Mouse (Mus musculus): ENCODE data around the gene Gm11639. TPM values are rescaled to one million over a fixed set of nuclear protein-coding genes. Genes with fewer than 3 reads are reported as not detected.
A peak's percentile ranks its signal among the peaks of the same experiment; 100 is the strongest.

Gm11639 gene
- polyA plus RNA-seq, 1 experiment = 0.02 TPM

DNA sequence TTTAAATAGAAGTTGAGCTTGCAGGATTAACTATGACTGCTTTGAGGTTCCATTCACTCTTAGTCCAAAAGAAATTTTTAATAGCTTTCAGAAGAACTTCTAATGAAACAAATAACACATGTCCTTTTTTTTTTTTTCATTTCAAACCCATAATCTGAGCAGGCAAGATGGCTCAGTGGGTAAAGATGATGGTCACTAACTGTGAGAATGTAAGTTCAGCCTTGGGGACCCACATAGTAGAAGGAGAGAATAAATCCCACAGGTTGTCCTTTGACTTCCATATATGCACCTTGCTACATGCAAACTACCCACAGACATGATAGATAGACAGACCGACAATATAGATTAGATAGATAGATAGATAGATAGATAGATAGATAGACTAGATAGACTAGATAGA, 282.4 kb downstream of the Gm11639 start:
- WGBS = 92% methylated on average over 1 of the region's 1 CpGs
- no peak for DNase-seq
- no peaks in the 10 kb centered on the region for H3K27me3 ChIP-seq (ENCODE audit: control insufficient read depth, insufficient read depth, low read length)
- TF ChIP-seq CTCF (IDR thresholded peaks at IDR 0.05; ENCODE audit: borderline replicate concordance, insufficient read depth, low read depth, low read length) (no peak), POLR2A (IDR thresholded peaks at IDR 0.05; ENCODE audit: borderline replicate concordance, insufficient read depth, low read length) (no peak)
- H3K27ac ChIP-seq (ENCODE audit: insufficient read depth, low read length) = no peak overlapping the region
- H3K4me3 ChIP-seq (replicated peaks; ENCODE audit: insufficient read depth, low read depth, low read length) = no peak overlapping the region
- H3K4me1 ChIP-seq (ENCODE audit: control insufficient read depth, insufficient read depth, low read length) = no peaks in the 10 kb centered on the region

DNA sequence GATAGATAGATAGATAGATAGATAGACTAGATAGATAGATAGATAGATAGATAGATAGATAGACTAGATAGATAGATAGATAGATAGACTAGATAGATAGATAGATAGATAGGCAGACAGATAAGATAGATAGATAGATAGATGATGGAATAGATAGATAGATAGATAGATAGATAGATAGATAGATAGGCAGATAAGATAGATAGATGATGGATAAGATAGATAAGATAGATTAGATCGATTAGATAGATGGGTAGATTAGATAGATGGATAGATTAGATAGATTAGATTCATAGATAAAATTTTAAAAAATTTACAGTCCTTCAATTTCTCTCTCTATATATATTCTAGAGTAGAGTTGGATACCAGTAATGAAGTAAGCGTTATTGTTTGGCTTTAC, 282.9 kb downstream of the Gm11639 start:
- no peak for DNase-seq
- Histone ChIP-seq H3K4me1 (ENCODE audit: control insufficient read depth, insufficient read depth, low read length) (no peaks in the 10 kb centered on the region), H3K27ac (ENCODE audit: insufficient read depth, low read length) (no peak overlapping the region), H3K27me3 (ENCODE audit: control insufficient read depth, insufficient read depth, low read length) (no peaks in the 10 kb centered on the region), H3K4me3 (replicated peaks; ENCODE audit: insufficient read depth, low read depth, low read length) (no peak overlapping the region)
- WGBS = 94% methylated on average over 2 of the region's 2 CpGs
- no peak for TF ChIP-seq POLR2A (IDR thresholded peaks at IDR 0.05; ENCODE audit: borderline replicate concordance, insufficient read depth, low read length)
- no peak for TF ChIP-seq CTCF (IDR thresholded peaks at IDR 0.05; ENCODE audit: borderline replicate concordance, insufficient read depth, low read depth, low read length)

DNA sequence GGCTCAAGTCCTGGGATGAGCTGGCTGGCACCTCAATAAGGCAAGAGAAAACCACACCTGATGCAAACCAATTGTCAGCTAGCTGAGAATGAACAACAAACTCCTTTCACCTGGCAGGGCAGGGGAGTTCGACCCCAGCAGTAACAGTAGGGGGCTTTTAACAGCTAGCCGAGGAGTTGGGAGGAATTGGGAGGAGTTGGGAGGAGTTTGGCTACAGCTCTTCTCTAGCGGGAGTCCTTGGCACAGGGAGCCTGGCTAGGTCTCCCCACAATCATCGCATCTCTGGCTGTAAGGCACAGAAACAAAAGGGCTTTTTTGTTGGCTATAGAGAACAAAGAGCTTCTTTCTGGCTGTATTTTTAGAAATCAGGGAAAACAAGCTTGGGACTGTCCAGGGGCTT, 285.8 kb downstream of the Gm11639 start:
- WGBS = 3% methylated on average over 4 of the region's 4 CpGs

DNA sequence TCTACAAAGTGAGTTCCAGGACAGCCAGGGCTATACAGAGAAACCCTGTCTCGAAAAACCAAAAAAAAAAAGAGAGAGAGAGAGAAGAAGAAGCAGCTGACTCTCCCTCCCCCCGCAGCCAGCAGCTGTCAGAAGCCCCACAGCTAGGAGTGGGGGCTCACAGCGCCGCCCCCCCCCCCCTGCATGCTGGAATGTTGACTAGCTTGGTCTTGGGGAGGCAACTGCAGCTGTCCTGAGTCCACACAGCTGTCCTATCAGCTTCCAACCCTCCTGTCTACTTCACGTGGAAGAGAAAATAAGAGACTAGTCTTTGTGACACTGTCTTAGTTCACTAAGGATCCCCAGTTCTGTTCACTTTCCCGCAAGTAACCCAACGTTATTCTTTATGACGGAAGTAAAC, 287.0 kb downstream of the Gm11639 start:
- H3K4me1 ChIP-seq (ENCODE audit: control insufficient read depth, insufficient read depth, low read length) = no peaks in the 10 kb centered on the region
- H3K27ac ChIP-seq (ENCODE audit: insufficient read depth, low read length) = no peak overlapping the region
- no peaks in the 10 kb centered on the region for H3K27me3 ChIP-seq (ENCODE audit: control insufficient read depth, insufficient read depth, low read length)
- H3K4me3 ChIP-seq (replicated peaks; ENCODE audit: insufficient read depth, low read depth, low read length) = no peak overlapping the region
- WGBS = 50% methylated on average over 8 of the region's 8 CpGs
- no peak for DNase-seq
- TF ChIP-seq CTCF (IDR thresholded peaks at IDR 0.05; ENCODE audit: borderline replicate concordance, insufficient read depth, low read depth, low read length) (no peak), POLR2A (IDR thresholded peaks at IDR 0.05; ENCODE audit: borderline replicate concordance, insufficient read depth, low read length) (no peak)

More for the DNA sequence above, 285.8 kb downstream of the Gm11639 start:
- Histone ChIP-seq H3K4me1 (ENCODE audit: control insufficient read depth, insufficient read depth, low read length) (no peaks in the 10 kb centered on the region), H3K27me3 (ENCODE audit: control insufficient read depth, insufficient read depth, low read length) (no peaks in the 10 kb centered on the region), H3K4me3 (replicated peaks; ENCODE audit: insufficient read depth, low read depth, low read length) (no peak overlapping the region), H3K27ac (ENCODE audit: insufficient read depth, low read length) (no peak overlapping the region)
- DNase-seq = peak in 1 of 2 experiments; percentile 4
- no peak for TF ChIP-seq POLR2A (IDR thresholded peaks at IDR 0.05; ENCODE audit: borderline replicate concordance, insufficient read depth, low read length)
- TF ChIP-seq CTCF (IDR thresholded peaks at IDR 0.05; ENCODE audit: borderline replicate concordance, insufficient read depth, low read depth, low read length) = no peak

DNA sequence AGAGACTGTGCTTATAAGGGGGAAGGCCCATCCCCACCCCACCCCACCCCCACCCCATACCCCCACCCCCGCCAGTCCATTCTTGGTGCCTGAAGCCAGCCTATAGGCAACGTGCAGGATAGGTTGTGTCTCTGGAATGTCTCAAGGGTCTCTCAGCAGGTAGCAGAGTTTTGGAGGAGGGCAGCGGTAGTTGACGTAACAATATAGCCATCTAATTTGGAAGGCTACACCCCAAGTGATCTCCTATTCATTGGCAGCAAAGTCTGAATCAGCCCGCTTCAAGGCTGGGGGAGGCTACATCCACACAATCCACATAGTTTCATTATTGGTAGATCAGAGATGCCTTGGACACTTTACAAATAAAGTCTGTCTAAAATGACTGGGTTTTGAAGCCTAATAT, 292.5 kb downstream of the Gm11639 start:
- H3K27me3 ChIP-seq (ENCODE audit: control insufficient read depth, insufficient read depth, low read length) = no peaks in the 10 kb centered on the region
- H3K4me1 ChIP-seq (ENCODE audit: control insufficient read depth, insufficient read depth, low read length) = no peaks in the 10 kb centered on the region
- H3K27ac ChIP-seq (ENCODE audit: insufficient read depth, low read length) = no peak overlapping the region
- no peak overlapping the region for H3K4me3 ChIP-seq (replicated peaks; ENCODE audit: insufficient read depth, low read depth, low read length)
- no peak for DNase-seq
- WGBS = 46% methylated on average over 5 of the region's 5 CpGs
- TF ChIP-seq CTCF (IDR thresholded peaks at IDR 0.05; ENCODE audit: borderline replicate concordance, insufficient read depth, low read depth, low read length) = no peak
- no peak for TF ChIP-seq POLR2A (IDR thresholded peaks at IDR 0.05; ENCODE audit: borderline replicate concordance, insufficient read depth, low read length)

DNA sequence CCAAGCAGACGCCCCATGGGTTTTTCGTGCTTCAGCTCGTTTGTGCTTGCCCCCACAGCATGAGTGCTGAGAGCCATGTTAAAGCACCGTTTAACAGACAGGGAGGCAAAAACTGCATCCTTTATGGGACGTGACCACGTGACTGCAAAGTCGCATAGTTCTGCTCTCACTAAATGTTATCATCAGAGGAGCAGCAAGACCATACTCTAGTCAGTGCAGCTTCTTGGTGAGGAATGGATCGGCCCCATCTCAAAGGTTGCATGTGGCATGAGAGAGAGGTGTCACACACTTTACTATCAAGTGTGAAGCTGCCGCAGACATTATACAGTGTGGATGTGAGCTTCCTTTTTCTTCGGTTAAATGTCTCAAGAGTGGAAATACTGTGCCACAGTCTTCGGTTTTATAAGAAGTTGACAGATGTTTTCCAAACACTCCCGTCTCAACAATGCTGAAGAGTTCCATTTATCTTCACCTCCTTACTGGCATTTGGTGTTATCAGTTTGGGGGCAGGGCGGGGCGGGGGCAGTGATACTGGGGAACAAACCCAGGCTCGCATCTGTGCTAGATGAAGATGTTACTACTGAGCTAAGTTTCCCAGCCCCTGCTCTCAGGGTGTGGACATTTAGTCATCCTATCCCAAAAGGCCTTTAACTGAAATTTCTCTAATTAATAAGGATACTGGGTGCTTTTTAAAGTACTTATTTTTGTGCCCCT, 296.0 kb downstream of the Gm11639 start:
- no peak for TF ChIP-seq POLR2A (IDR thresholded peaks at IDR 0.05; ENCODE audit: borderline replicate concordance, insufficient read depth, low read length)
- TF ChIP-seq CTCF (IDR thresholded peaks at IDR 0.05; ENCODE audit: borderline replicate concordance, insufficient read depth, low read depth, low read length) = no peak
- Histone ChIP-seq H3K27ac (ENCODE audit: insufficient read depth, low read length) (no peak overlapping the region), H3K4me1 (ENCODE audit: control insufficient read depth, insufficient read depth, low read length) (no peaks in the 10 kb centered on the region), H3K27me3 (ENCODE audit: control insufficient read depth, insufficient read depth, low read length) (no peaks in the 10 kb centered on the region), H3K4me3 (replicated peaks; ENCODE audit: insufficient read depth, low read depth, low read length) (no peak overlapping the region)
- no peak for DNase-seq
- 74% methylated on average over 15 of the region's 15 CpGs for WGBS

DNA sequence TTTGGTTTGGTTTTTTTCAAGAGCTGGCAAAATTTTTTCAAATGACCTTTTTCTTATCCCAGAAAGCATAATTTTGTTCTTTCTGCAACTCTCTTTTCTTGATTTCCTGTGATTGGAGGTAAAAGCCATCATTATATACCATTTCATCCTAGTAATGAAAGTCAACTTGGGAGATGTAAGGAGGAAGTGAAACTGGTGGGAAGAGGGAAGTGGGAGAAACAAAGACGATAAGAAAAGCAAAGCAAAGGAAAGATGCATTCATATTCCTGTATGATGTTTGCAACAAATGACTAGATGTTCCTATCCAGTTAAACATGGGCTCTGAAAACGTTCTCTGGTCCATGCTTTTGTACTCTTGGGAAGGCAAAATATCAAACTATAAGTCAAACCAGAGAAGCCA, 323.7 kb downstream of the Gm11639 start:
- H3K27me3 ChIP-seq (ENCODE audit: control insufficient read depth, insufficient read depth, low read length) = no peaks in the 10 kb centered on the region
- DNase-seq = no peak
- TF ChIP-seq CTCF (IDR thresholded peaks at IDR 0.05; ENCODE audit: borderline replicate concordance, insufficient read depth, low read depth, low read length) (no peak), POLR2A (IDR thresholded peaks at IDR 0.05; ENCODE audit: borderline replicate concordance, insufficient read depth, low read length) (no peak)
- WGBS = 50% methylated on average over 2 of the region's 2 CpGs
- no peaks in the 10 kb centered on the region for H3K4me1 ChIP-seq (ENCODE audit: control insufficient read depth, insufficient read depth, low read length)
- H3K27ac ChIP-seq (ENCODE audit: insufficient read depth, low read length) = no peak overlapping the region
- H3K4me3 ChIP-seq (replicated peaks; ENCODE audit: insufficient read depth, low read depth, low read length) = no peak overlapping the region

DNA sequence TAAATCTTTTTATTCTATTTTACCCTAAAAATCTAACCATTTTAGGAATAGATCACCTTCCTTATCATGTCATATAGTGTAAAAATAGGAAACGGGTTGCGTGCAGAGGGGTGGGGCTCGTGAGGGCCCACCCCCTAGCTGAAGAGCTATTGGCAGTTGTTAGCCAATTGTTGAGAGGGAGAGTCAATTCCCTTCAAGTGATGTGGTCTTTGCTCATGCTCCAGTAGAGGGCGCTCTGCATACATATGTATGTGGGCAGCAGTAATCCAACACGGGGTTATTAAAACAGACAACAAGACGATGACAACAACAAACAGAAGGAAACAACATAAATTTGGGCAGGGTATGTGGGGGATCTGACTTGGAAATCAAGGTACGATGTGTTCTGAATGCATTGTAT, 335.6 kb downstream of the Gm11639 start:
- Histone ChIP-seq H3K27ac (ENCODE audit: insufficient read depth, low read length) (no peak overlapping the region), H3K27me3 (ENCODE audit: control insufficient read depth, insufficient read depth, low read length) (no peaks in the 10 kb centered on the region), H3K4me1 (ENCODE audit: control insufficient read depth, insufficient read depth, low read length) (no peaks in the 10 kb centered on the region), H3K4me3 (replicated peaks; ENCODE audit: insufficient read depth, low read depth, low read length) (no peak overlapping the region)
- TF ChIP-seq CTCF (IDR thresholded peaks at IDR 0.05; ENCODE audit: borderline replicate concordance, insufficient read depth, low read depth, low read length) = no peak
- TF ChIP-seq POLR2A (IDR thresholded peaks at IDR 0.05; ENCODE audit: borderline replicate concordance, insufficient read depth, low read length) = no peak
- DNase-seq = no peak
- WGBS = 76% methylated on average over 7 of the region's 7 CpGs
